Mouse (Mus musculus) bone marrow macrophage, adult 2 months (primary cell): ENCODE measurements around the gene Rtn4rl2. TPM values are rescaled to one million over a fixed set of nuclear protein-coding genes. Genes with fewer than 3 reads are reported as not detected.

Source experiments
- H3K27ac ChIP-seq: 2 replicates; pipeline ENCODE4 v1.5.1; 2012; ENCODE audit warnings: low read depth, low read length; ENCODE audit not compliant: insufficient read depth
- H3K4me1 ChIP-seq: 2 replicates; pipeline ENCODE4 v1.6.1; 2012; ENCODE audit warnings: low read length; ENCODE audit not compliant: control insufficient read depth, insufficient read depth
- H3K4me3 ChIP-seq: 2 replicates; pipeline ENCODE4 v1.5.1; 2012; ENCODE audit warnings: mild to moderate bottlenecking, low read length, moderate library complexity; ENCODE audit not compliant: insufficient read depth
- CTCF ChIP-seq: IDR thresholded peaks from 2 replicates; pipeline ENCODE4 v1.5.1; 2012; ENCODE audit warnings: low read depth, mild to moderate bottlenecking, low read length, moderate library complexity
- POLR2A ChIP-seq: IDR thresholded peaks from 2 replicates; pipeline ENCODE4 v1.6.1; 2012; ENCODE audit warnings: mild to moderate bottlenecking, low read depth, low read length, borderline replicate concordance
- polyA plus RNA-seq: library from polyadenylated mRNA; stranded (reverse); fragments of >200 nt; gene quantifications from 2 replicates; pipeline ENCODE4 v1.2.4, GENCODE M21; 2012; ENCODE audit not compliant: missing spikeins, insufficient read depth, insufficient read length

Rtn4rl2 gene
- polyA plus RNA-seq: not detected in 2 replicates

DNA sequence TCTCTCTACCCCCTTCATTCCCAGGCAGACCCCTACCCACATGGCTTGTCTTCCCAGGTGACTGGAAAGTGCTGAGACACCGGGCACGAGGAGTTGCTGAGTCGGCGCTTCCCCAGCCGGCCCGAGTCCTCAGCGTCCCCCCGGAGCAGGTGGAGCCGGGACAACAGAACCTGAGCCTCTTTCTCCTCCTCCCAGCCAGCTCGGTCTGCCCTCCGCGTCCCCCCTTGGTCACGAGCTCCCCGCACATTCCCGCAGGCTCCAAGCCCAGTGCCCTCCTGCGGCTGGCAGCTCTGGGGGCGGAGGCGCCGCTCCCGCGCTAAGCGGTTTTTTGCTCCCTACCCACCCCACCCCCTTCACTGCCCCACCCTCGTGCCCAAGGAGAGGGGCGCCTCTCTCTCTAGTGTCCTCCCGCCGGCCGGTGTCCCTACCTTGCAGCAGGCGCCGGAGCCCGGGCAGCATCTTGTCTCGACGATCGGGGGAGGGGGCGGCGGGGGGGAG is at the start of gene Rtn4rl2:
Rtn4rl2 (minus strand) TSS at position 477 of the 498 bp plus-strand sequence.
- H3K27ac ChIP-seq: no peak within 1 kb of the TSS
- TF ChIP-seq CTCF (no peak), POLR2A (no peak)
- peak within 1 kb of the TSS; percentile 45 for H3K4me3 ChIP-seq
- peaks cover 5% of the 10 kb centered on the region; the same call in 1 of the 2 replicates for H3K4me1 ChIP-seq

- H3K27ac ChIP-seq: no peak overlapping the region
- TF ChIP-seq POLR2A: no peak
- no peak for TF ChIP-seq CTCF
- H3K4me1 ChIP-seq: peaks cover 22% of the 10 kb centered on the region
Observed at GRCm38 (mm10) chr2:84935065-84935464, 48.6 kb upstream of the Rtn4rl2 start.

DNA sequence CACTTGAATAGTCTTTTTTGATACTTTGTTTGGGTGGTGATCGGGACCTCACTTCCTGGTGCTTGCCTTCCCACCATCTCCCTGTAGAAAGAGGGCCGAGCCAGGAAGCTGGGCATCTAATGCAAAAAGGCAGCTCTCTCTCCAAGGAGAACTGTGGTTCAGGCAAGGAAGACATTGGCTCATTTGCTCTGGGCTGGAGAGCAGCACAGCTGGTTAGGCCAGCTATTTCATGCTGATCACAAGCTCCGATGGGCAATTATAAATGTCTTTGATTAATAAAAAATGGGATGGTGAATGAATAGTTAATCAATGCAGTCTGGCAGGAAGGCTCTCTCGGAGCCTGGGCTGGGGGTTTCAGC is 48.1 kb upstream of the Rtn4rl2 start:
- Histone ChIP-seq H3K27ac (no peak overlapping the region), H3K4me1 (peaks cover 22% of the 10 kb centered on the region), H3K4me3 (no peak overlapping the region)
- TF ChIP-seq POLR2A (no peak), CTCF (no peak)

More at GRCm38 (mm10) chr2:84935065-84935464, 48.6 kb upstream of the Rtn4rl2 start:
- H3K4me3 ChIP-seq: no peak overlapping the region

DNA sequence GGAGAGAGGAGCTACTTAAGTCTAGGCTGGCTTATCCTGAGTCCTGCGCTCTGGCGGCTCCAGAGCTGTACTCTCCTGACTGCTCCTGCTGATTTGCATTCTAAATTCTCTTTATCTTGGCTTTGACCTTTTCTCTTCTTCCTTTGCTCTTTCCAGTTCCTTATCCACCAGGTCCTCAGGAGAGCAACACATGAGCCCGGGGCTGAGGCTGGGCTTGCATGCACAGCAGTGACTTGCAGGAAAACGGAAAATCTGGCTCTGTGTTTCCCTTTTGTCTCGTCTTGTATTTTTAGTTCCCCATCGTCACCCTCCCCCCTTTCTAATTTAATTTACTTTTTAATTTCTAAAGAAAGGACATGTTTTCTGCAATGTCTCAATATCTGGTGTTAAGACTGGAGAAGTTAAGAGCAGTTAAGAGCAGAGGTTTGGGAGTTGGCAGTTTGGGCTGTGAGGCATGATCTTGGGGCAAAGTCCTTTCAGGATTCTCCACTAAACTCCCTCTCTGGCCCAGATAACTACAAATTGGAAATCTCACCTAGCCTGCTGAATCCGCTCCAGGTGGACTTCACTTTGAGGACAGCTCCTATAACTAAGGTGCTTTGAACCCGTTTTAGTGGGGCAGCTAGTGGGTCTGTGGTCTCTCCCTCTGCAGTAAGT is 47.6 kb upstream of the Rtn4rl2 start:
- Histone ChIP-seq H3K4me3 (no peak overlapping the region), H3K27ac (peak overlapping the region; percentile 9; the same call in 1 of the 2 replicates), H3K4me1 (peaks cover 22% of the 10 kb centered on the region)
- no peak for TF ChIP-seq POLR2A
- no peak for TF ChIP-seq CTCF

- no peak overlapping the region for H3K27ac ChIP-seq
- H3K4me1 ChIP-seq: peaks cover 11% of the 10 kb centered on the region
- H3K4me3 ChIP-seq: no peak overlapping the region
- no peak for TF ChIP-seq CTCF
- no peak for TF ChIP-seq POLR2A
Observed at GRCm38 (mm10) chr2:84930186-84930585, 43.7 kb upstream of the Rtn4rl2 start.

- Histone ChIP-seq H3K4me3 (no peak overlapping the region), H3K27ac (no peak overlapping the region), H3K4me1 (no peaks in the 10 kb centered on the region)
- TF ChIP-seq POLR2A (no peak), CTCF (no peak)
Observed at GRCm38 (mm10) chr2:84919601-84920108, 33.1 kb upstream of the Rtn4rl2 start.

GRCm38 (mm10) chr2:84918188-84918587 is 31.7 kb upstream of the Rtn4rl2 start:
- no peaks in the 10 kb centered on the region for H3K4me1 ChIP-seq
- H3K4me3 ChIP-seq: no peak overlapping the region
- no peak overlapping the region for H3K27ac ChIP-seq
- no peak for TF ChIP-seq CTCF
- no peak for TF ChIP-seq POLR2A

- Histone ChIP-seq H3K4me1 (no peaks in the 10 kb centered on the region), H3K4me3 (no peak overlapping the region), H3K27ac (no peak overlapping the region)
- no peak for TF ChIP-seq CTCF
- TF ChIP-seq POLR2A: no peak
Observed at GRCm38 (mm10) chr2:84916548-84917320, 30.2 kb upstream of the Rtn4rl2 start.

- H3K27ac ChIP-seq: no peak overlapping the region
- no peak overlapping the region for H3K4me3 ChIP-seq
- no peaks in the 10 kb centered on the region for H3K4me1 ChIP-seq
- TF ChIP-seq POLR2A: no peak
- no peak for TF ChIP-seq CTCF
Observed at GRCm38 (mm10) chr2:84915330-84915729, 28.8 kb upstream of the Rtn4rl2 start.

DNA sequence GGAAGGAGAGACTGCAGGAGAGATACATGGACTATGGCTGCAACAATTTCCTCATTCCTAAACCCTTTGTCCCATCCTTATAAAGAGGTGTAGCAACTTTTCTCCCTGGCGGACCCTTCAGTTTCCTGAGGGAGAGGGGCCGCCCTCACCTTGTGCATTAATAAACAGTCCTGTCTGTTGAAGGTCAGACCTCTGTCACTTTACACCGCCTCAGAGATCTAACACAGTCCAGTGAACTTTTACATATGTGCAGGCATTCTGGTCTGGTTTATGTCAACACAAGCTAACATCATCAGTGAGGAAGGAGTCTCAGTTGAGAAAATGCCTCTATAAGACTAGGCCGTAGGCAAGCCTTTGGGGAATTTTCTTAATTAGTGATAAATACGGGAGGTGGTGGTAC is 27.4 kb upstream of the Rtn4rl2 start:
- no peaks in the 10 kb centered on the region for H3K4me1 ChIP-seq
- no peak for TF ChIP-seq CTCF
- TF ChIP-seq POLR2A: no peak
- no peak overlapping the region for H3K27ac ChIP-seq
- no peak overlapping the region for H3K4me3 ChIP-seq
